Mouse (Mus musculus) kidney, embryonic 14.5 days (tissue): Measurements from ENCODE around the gene Slc39a11. TPM values are rescaled to one million over a fixed set of nuclear protein-coding genes. Genes with fewer than 3 reads are reported as not detected.

Experiments
- ATAC-seq: fragments of 200-750 bp; cut with Nextera tagmentation; 2 replicates; pipeline ENCODE4 v1.8.0; 2017; ENCODE audit warnings: moderate number of reproducible peaks, mild to moderate bottlenecking, moderate TSS enrichment, moderate library complexity; ENCODE audit not compliant: low FRiP score, low TSS enrichment
- H3K27ac ChIP-seq: fragments of 300-500 bp; sonication (generic); 2 replicates; pipeline ENCODE4 v1.5.1; 2014; ENCODE audit warnings: low read depth, mild to moderate bottlenecking, low read length, moderate library complexity, mixed read lengths
- H3K27me3 ChIP-seq: fragments of 300-500 bp; sonication (generic); 2 replicates; pipeline ENCODE4 v1.6.1; 2014; ENCODE audit warnings: mild to moderate bottlenecking, low read length; ENCODE audit not compliant: control insufficient read depth, insufficient read depth
- H3K36me3 ChIP-seq: fragments of 300-500 bp; sonication (generic); 2 replicates; pipeline ENCODE4 v1.6.1; 2014; ENCODE audit warnings: low read length, mixed read lengths; ENCODE audit not compliant: control insufficient read depth, insufficient read depth
- H3K4me1 ChIP-seq: fragments of 300-500 bp; sonication (generic); 2 replicates; pipeline ENCODE4 v1.6.1; 2014; ENCODE audit warnings: low read length, mixed read lengths; ENCODE audit not compliant: control insufficient read depth, insufficient read depth
- H3K4me2 ChIP-seq: fragments of 300-500 bp; sonication (generic); replicated peaks from 2 replicates; pipeline ENCODE4 v1.6.1; 2014; ENCODE audit warnings: low read depth, mild to moderate bottlenecking, low read length
- H3K4me3 ChIP-seq: fragments of 300-500 bp; sonication (generic); 2 replicates; pipeline ENCODE4 v1.5.1; 2014; ENCODE audit warnings: mild to moderate bottlenecking, low read length
- H3K9ac ChIP-seq: fragments of 300-500 bp; sonication (generic); 2 replicates; pipeline ENCODE4 v1.6.1; 2014; ENCODE audit warnings: low read depth, mild to moderate bottlenecking, low read length, moderate library complexity
- H3K9me3 ChIP-seq: fragments of 300-500 bp; sonication (generic); 2 replicates; pipeline ENCODE4 v1.6.1; 2016; ENCODE audit warnings: low read length; ENCODE audit not compliant: control insufficient read depth
- WGBS: fragments of 180-500 bp; shearing (Covaris S2); extraction: QIAGEN DNeasy Blood & Tissue Kit; methylation state at CpG from one replicate; pipeline ENCODE4 v1.1.7; 2014; 5-methylcytosine and 5-hydroxymethylcytosine counted together
- polyA plus RNA-seq: library from polyadenylated mRNA; unstranded; fragments of >200 nt; fragmentation: Nextera tagmentation; extraction: Ambion mirVana; gene quantifications from 2 replicates; pipeline ENCODE4 v1.2.1, GENCODE M21; 2014

The Slc39a11 gene
- polyA plus RNA-seq, 1 experiment from 2014 or later = 16.4 TPM

- Histone ChIP-seq H3K4me1 (peaks cover 16% of the 10 kb centered on the region), H3K27me3 (no peaks in the 10 kb centered on the region), H3K9ac (no peak overlapping the region), H3K9me3 (peaks cover 5% of the 10 kb centered on the region; the same call in 1 of the 2 replicates), H3K36me3 (no peaks in the 10 kb centered on the region), H3K4me3 (no peak overlapping the region), H3K27ac (no peak overlapping the region), H3K4me2 (0 out of 2 replicates have a peak overlapping the region, but pooled peaks have one; percentile 10)
- ATAC-seq = peak; percentile 46; the same call in 1 of the 2 replicates
- 9% methylated on average over 16 of the region's 16 CpGs for WGBS
Observed at GRCm38 (mm10) chr11:113452861-113453568, 196.9 kb downstream of the Slc39a11 start.

GRCm38 (mm10) chr11:113451301-113451700 is 198.6 kb downstream of the Slc39a11 start:
- ATAC-seq = no peak
- H3K4me3 ChIP-seq = no peak overlapping the region
- no peak overlapping the region for H3K9ac ChIP-seq
- 79% methylated on average over 10 of the region's 10 CpGs for WGBS
- no peaks in the 10 kb centered on the region for H3K27me3 ChIP-seq
- no peak overlapping the region for H3K27ac ChIP-seq
- no peaks in the 10 kb centered on the region for H3K36me3 ChIP-seq
- peaks cover 16% of the 10 kb centered on the region for H3K4me1 ChIP-seq
- H3K4me2 ChIP-seq = no peak overlapping the region
- H3K9me3 ChIP-seq = peaks cover 8% of the 10 kb centered on the region; the same call in 1 of the 2 replicates

- H3K4me3 ChIP-seq = no peak overlapping the region
- H3K9me3 ChIP-seq = peaks cover 5% of the 10 kb centered on the region; the same call in 1 of the 2 replicates
- 75% methylated on average over 4 of the region's 4 CpGs for WGBS
- no peaks in the 10 kb centered on the region for H3K36me3 ChIP-seq
- H3K27me3 ChIP-seq = no peaks in the 10 kb centered on the region
- ATAC-seq = no peak
- H3K27ac ChIP-seq = no peak overlapping the region
- no peak overlapping the region for H3K4me2 ChIP-seq
- H3K9ac ChIP-seq = no peak overlapping the region
- H3K4me1 ChIP-seq = peaks cover 16% of the 10 kb centered on the region
Observed at GRCm38 (mm10) chr11:113450665-113451064, 199.2 kb downstream of the Slc39a11 start.

- H3K9ac ChIP-seq = no peak overlapping the region
- no peak overlapping the region for H3K4me2 ChIP-seq
- ATAC-seq = no peak
- H3K27ac ChIP-seq = no peak overlapping the region
- H3K9me3 ChIP-seq = peaks cover 2% of the 10 kb centered on the region; the same call in 1 of the 2 replicates
- H3K4me3 ChIP-seq = no peak overlapping the region
- H3K4me1 ChIP-seq = peaks cover 16% of the 10 kb centered on the region
- H3K27me3 ChIP-seq = no peaks in the 10 kb centered on the region
- no peaks in the 10 kb centered on the region for H3K36me3 ChIP-seq
- 88% methylated on average over 6 of the region's 6 CpGs for WGBS
Observed at GRCm38 (mm10) chr11:113450028-113450427, 199.9 kb downstream of the Slc39a11 start.

- Histone ChIP-seq H3K4me3 (no peak overlapping the region), H3K36me3 (no peaks in the 10 kb centered on the region), H3K27me3 (no peaks in the 10 kb centered on the region), H3K9ac (no peak overlapping the region), H3K4me2 (no peak overlapping the region), H3K9me3 (0 out of 2 replicates have a peak, but pooled peaks cover 2% of the 10 kb centered on the region), H3K4me1 (no peaks in the 10 kb centered on the region), H3K27ac (no peak overlapping the region)
- no peak for ATAC-seq
- 93% methylated on average over 11 of the region's 11 CpGs for WGBS
Observed at GRCm38 (mm10) chr11:113442036-113442435, 207.8 kb downstream of the Slc39a11 start.

GRCm38 (mm10) chr11:113439328-113440030 is 210.4 kb downstream of the Slc39a11 start:
- H3K27me3 ChIP-seq = no peaks in the 10 kb centered on the region
- H3K4me2 ChIP-seq = no peak overlapping the region
- H3K4me3 ChIP-seq = no peak overlapping the region
- no peaks in the 10 kb centered on the region for H3K36me3 ChIP-seq
- no peak overlapping the region for H3K9ac ChIP-seq
- no peak overlapping the region for H3K27ac ChIP-seq
- 53% methylated on average over 20 of the region's 20 CpGs for WGBS
- ATAC-seq = no peak; the same call in 1 of the 2 replicates
- H3K4me1 ChIP-seq = no peaks in the 10 kb centered on the region
- H3K9me3 ChIP-seq = 0 out of 2 replicates have a peak, but pooled peaks cover 2% of the 10 kb centered on the region

GRCm38 (mm10) chr11:113438915-113439314 is 211.0 kb downstream of the Slc39a11 start:
- Histone ChIP-seq H3K4me2 (no peak overlapping the region), H3K9me3 (0 out of 2 replicates have a peak, but pooled peaks cover 2% of the 10 kb centered on the region), H3K4me1 (no peaks in the 10 kb centered on the region), H3K36me3 (no peaks in the 10 kb centered on the region), H3K9ac (no peak overlapping the region), H3K27ac (no peak overlapping the region), H3K27me3 (no peaks in the 10 kb centered on the region), H3K4me3 (no peak overlapping the region)
- no peak for ATAC-seq
- 97% methylated on average over 5 of the region's 5 CpGs for WGBS

GRCm38 (mm10) chr11:113437357-113437756 is 212.5 kb downstream of the Slc39a11 start:
- Histone ChIP-seq H3K4me2 (no peak overlapping the region), H3K4me1 (no peaks in the 10 kb centered on the region), H3K36me3 (no peaks in the 10 kb centered on the region), H3K27ac (no peak overlapping the region), H3K27me3 (no peaks in the 10 kb centered on the region), H3K4me3 (no peak overlapping the region), H3K9ac (no peak overlapping the region), H3K9me3 (0 out of 2 replicates have a peak, but pooled peaks cover 2% of the 10 kb centered on the region)
- no peak for ATAC-seq
- WGBS = 82% methylated on average over 9 of the region's 9 CpGs

GRCm38 (mm10) chr11:113436299-113436698 is 213.6 kb downstream of the Slc39a11 start:
- WGBS = 87% methylated on average over 6 of the region's 6 CpGs
- Histone ChIP-seq H3K4me1 (no peaks in the 10 kb centered on the region), H3K27me3 (no peaks in the 10 kb centered on the region), H3K4me3 (no peak overlapping the region), H3K36me3 (no peaks in the 10 kb centered on the region), H3K27ac (no peak overlapping the region), H3K9me3 (no peaks in the 10 kb centered on the region), H3K4me2 (no peak overlapping the region), H3K9ac (no peak overlapping the region)
- ATAC-seq = no peak
